ENCODE assay signal across 8 mouse cellular contexts in the genomic region with DNA sequence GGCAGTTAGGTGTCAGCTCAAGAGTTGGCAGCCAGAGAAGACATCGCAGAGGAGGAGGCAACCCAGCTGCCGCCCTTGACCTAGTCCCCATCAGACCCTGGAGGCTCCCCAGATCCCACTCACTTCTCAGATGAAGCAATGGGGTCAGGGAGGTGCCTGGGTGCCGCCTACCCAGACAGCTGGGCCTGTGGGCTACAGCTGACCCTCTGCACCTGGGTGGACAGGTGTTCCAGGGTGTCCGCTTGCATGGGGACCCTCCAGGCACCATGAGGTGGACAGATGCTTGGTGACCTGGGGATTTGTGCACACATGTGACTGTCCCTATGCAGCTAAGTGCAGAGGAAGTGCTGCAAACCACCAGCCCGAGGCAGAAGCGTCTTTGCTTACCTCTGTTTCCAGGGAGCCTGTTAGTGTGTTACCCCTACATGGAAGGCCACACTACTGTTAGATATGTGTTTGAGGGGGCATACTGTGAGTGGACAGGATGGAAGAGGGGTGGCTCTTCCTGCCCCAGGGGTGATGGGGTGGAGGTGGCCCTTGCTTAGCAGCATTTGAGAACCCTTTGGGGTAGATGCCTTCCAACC. TPM values are rescaled to one million over a fixed set of nuclear protein-coding genes. Genes with fewer than 3 reads are reported as not detected.
DNase-seq lines count a peak whose midpoint lies in the region; ATAC-seq and TF ChIP-seq lines count a peak whose summit lies in the region.
"Had no signal": no experiment of that assay in that cellular context is flagged by ENCODE, and none has a peak within 500 bp of the region (broad histone marks: within the 10 kb centered on the region; RNA-seq: fewer than 3 reads in every experiment).

No protein-coding gene starts in this region.

- H3K36me3 ChIP-seq in kidney, embryonic 14.5 days (ENCODE audit: control insufficient read depth, insufficient read depth, low read length) = no peaks in the 10 kb centered on the region; the same call in 1 of the 2 replicates
- peaks cover 8% of the 10 kb centered on the region for H3K36me3 ChIP-seq in C2C12 (ENCODE audit: control insufficient read depth, insufficient read depth)
- peaks cover 0 to 13% of the 10 kb centered on the region in 2 experiments; a peak in 2 of 4 replicates for H3K36me3 ChIP-seq in MEL (ENCODE audit: control insufficient read depth in 1 of 2, insufficient read depth in 2 of 2, low read length in 2 of 2)
- H3K36me3 ChIP-seq in limb, embryonic 12.5 days = no peaks in the 10 kb centered on the region

- H3K79me2 ChIP-seq in C2C12 (ENCODE audit: control insufficient read depth, insufficient read depth) (no peaks in the 10 kb centered on the region), MEL (ENCODE audit: control insufficient read depth, insufficient read depth, low read length, poor library complexity) (peaks cover 2% of the 10 kb centered on the region; the same call in 1 of the 2 replicates)

- H3K79me3 ChIP-seq in C2C12 (ENCODE audit: low read depth) = no peaks in the 10 kb centered on the region

- no peak overlapping the region for H3K4me3 ChIP-seq in kidney, embryonic 14.5 days (ENCODE audit: low read length)
- H3K4me3 ChIP-seq in C2C12 (ENCODE audit: insufficient read depth, poor library complexity, severe bottlenecking) (no peak overlapping the region), MEL (ENCODE audit: control insufficient read depth in 1 of 2, insufficient read depth in 1 of 2, low read depth in 2 of 2, low read length in 2 of 2) (no peak overlapping the region)
- H3K4me3 ChIP-seq in limb, embryonic 12.5 days (replicated peaks) = no peak overlapping the region

- peak overlapping the region; percentile 18 for H3ac ChIP-seq in C2C12 (ENCODE audit: control insufficient read depth, insufficient read length, low read depth)

- no peak for TF ChIP-seq RAD21 in MEL (IDR thresholded peaks at IDR 0.05; ENCODE audit: low read depth, low read length)

- peak overlapping the region; percentile 99; the same call in 1 of the 2 replicates for H3K27ac ChIP-seq in kidney, embryonic 14.5 days (ENCODE audit: low read depth, low read length)
- no peak overlapping the region for H3K27ac ChIP-seq in MEL (ENCODE audit: control insufficient read depth, low read depth, low read length)
- peak overlapping the region; percentile 95 for H3K27ac ChIP-seq in limb, embryonic 12.5 days

- H3K27me3 ChIP-seq in kidney, embryonic 14.5 days (ENCODE audit: control insufficient read depth, insufficient read depth, low read length) = no peaks in the 10 kb centered on the region
- H3K27me3 ChIP-seq in C2C12 (ENCODE audit: control insufficient read depth, insufficient read depth, insufficient read length) = no peaks in the 10 kb centered on the region
- H3K27me3 ChIP-seq in MEL (ENCODE audit: control insufficient read depth in 1 of 2, insufficient read depth in 2 of 2, low read length in 2 of 2) = no peaks in the 10 kb centered on the region
- H3K27me3 ChIP-seq in limb, embryonic 12.5 days = no peaks in the 10 kb centered on the region; the same call in 1 of the 2 replicates

- H3K4me1 ChIP-seq in kidney, embryonic 14.5 days (ENCODE audit: control insufficient read depth, insufficient read depth, low read length) = peaks cover 76% of the 10 kb centered on the region
- H3K4me1 ChIP-seq in MEL (ENCODE audit: control insufficient read depth in 1 of 2, insufficient read depth in 2 of 2, low read length in 2 of 2) = peaks cover 9 to 30% of the 10 kb centered on the region in 2 experiments
- H3K4me1 ChIP-seq in limb, embryonic 12.5 days (replicated peaks) = peaks cover 76% of the 10 kb centered on the region

- no peak overlapping the region for H3K4me2 ChIP-seq in kidney, embryonic 14.5 days (replicated peaks; ENCODE audit: low read depth, low read length)
- H3K4me2 ChIP-seq in limb, embryonic 12.5 days = 0 out of 2 replicates have a peak overlapping the region, but pooled peaks have one; percentile 10

- TF ChIP-seq CTCF in C2C12 (IDR thresholded peaks at IDR 0.05; ENCODE audit: control insufficient read depth, insufficient read depth, insufficient read length) (no peak), MEL (IDR thresholded peaks at IDR 0.05 in 2 of 3, conservative IDR thresholded peaks at IDR 0.05 in 1 of 3; ENCODE audit: control insufficient read depth in 1 of 3, insufficient read depth in 1 of 3, low read depth in 2 of 3, low read length in 3 of 3, poor library complexity in 1 of 3, severe bottlenecking in 1 of 3) (no peak)

- DNase-seq in kidney, postnatal 36 days = no peak
- DNase-seq in MEL (ENCODE audit: low read depth, low spot score) = peak; percentile 35
- no peak for DNase-seq in embryo, embryonic 10 days (ENCODE audit: low spot score)
- DNase-seq in urinary bladder, postnatal 10 days (ENCODE audit: low spot score) = no peak

- TF ChIP-seq POLR2A in MEL (IDR thresholded peaks at IDR 0.05; ENCODE audit: control insufficient read depth in 1 of 2, insufficient read depth in 1 of 2, low read depth in 1 of 2, low read length in 2 of 2, poor library complexity in 1 of 2) = no peak

- no peak overlapping the region for H3K9ac ChIP-seq in kidney, embryonic 14.5 days (ENCODE audit: low read depth, low read length)
- no peak overlapping the region for H3K9ac ChIP-seq in MEL (ENCODE audit: control insufficient read depth, low read depth, low read length, poor library complexity, severe bottlenecking)
- H3K9ac ChIP-seq in limb, embryonic 12.5 days (replicated peaks) = no peak overlapping the region

- no peak for ATAC-seq in kidney, embryonic 14.5 days (ENCODE audit: low FRiP score, low TSS enrichment)
- no peak for ATAC-seq in limb, embryonic 12.5 days (ENCODE audit: insufficient number of reproducible peaks, insufficient read depth, low FRiP score, low TSS enrichment, low read depth)

- TF ChIP-seq EP300 in MEL (IDR thresholded peaks at IDR 0.05; ENCODE audit: low read depth in 1 of 2, low read length in 2 of 2) = no peak

- WGBS in kidney, embryonic 14.5 days = 45% methylated on average over 6 of the region's 6 CpGs
- WGBS in limb, embryonic 12.5 days = 58% methylated on average over 6 of the region's 6 CpGs

- H3K9me3 ChIP-seq in kidney, embryonic 14.5 days (ENCODE audit: control insufficient read depth, low read length) = no peaks in the 10 kb centered on the region
- H3K9me3 ChIP-seq in MEL (replicated peaks; ENCODE audit: insufficient read depth, low read length) = no peaks in the 10 kb centered on the region
- H3K9me3 ChIP-seq in limb, embryonic 12.5 days = no peaks in the 10 kb centered on the region

TF ChIP-seq in C2C12, 6 proteins besides CTCF, POLR2A, EP300 and RAD21 (continues in another document):
- no peak for TF ChIP-seq USF1 (IDR thresholded peaks at IDR 0.05; ENCODE audit: low read depth)
- peak; percentile 30 for TF ChIP-seq MAX (IDR thresholded peaks at IDR 0.05)
- TF ChIP-seq MYOD1 (IDR thresholded peaks at IDR 0.05; ENCODE audit: control insufficient read depth, insufficient read length, low read depth) = peak; percentile 64
- TF ChIP-seq MYOG (IDR thresholded peaks at IDR 0.05; ENCODE audit: control insufficient read depth, extremely low read depth, insufficient read length) = no peak
- TF ChIP-seq CEBPB (IDR thresholded peaks at IDR 0.05; ENCODE audit: low read depth) = no peak

TF ChIP-seq in MEL, 35 proteins besides CTCF, POLR2A, EP300 and RAD21:
- TF ChIP-seq ZMIZ1 (IDR thresholded peaks at IDR 0.05; ENCODE audit: low read depth, low read length) (no peak), TBP (IDR thresholded peaks at IDR 0.05; ENCODE audit: low read depth, low read length) (no peak), ZC3H11A (IDR thresholded peaks at IDR 0.05; ENCODE audit: low read depth, low read length) (no peak), MAFK (IDR thresholded peaks at IDR 0.05; ENCODE audit: borderline replicate concordance, low read depth, low read length) (no peak), ELF1 (IDR thresholded peaks at IDR 0.05; ENCODE audit: low read depth, low read length) (no peak), HCFC1 (IDR thresholded peaks at IDR 0.05; ENCODE audit: low read depth, low read length) (0 out of 2 replicates have a peak, but pooled peaks have one; percentile 16)

RNA-seq across cellular contexts. Expression of a gene that starts 3.0 kb away (rescaled TPM):
- polyA plus RNA-seq in kidney, embryonic 14.5 days (2014; fragmentation: Nextera tagmentation; extraction: Ambion mirVana) = 80.0 and 104 TPM in 2 replicates
- polyA plus RNA-seq in C2C12 (2012; fragmentation: generic; extraction: Trizol) (30.9 TPM), MEL (2012; ENCODE audit: insufficient read depth in 1 of 2, insufficient read length in 2 of 2, low read depth in 1 of 2, low replicate concordance in 2 of 2, missing spikeins in 1 of 2) (10 to 100 TPM in 1 of 2 experiments, not detected in 1; 56.6 TPM)
- 21.2 and 27.2 TPM in 2 replicates for total RNA-seq in MEL (2012; rRNA removed)
- polyA plus RNA-seq in limb, embryonic 12.5 days (2016; fragmentation: Nextera tagmentation; extraction: Ambion mirVana) = 166 and 175 TPM in 2 replicates

RNA-seq across cellular contexts. Expression of a gene that starts 9.9 kb away (rescaled TPM):
- 10.3 and 12.1 TPM in 2 replicates for polyA plus RNA-seq in kidney, embryonic 14.5 days (2014; fragmentation: Nextera tagmentation; extraction: Ambion mirVana)
- polyA plus RNA-seq in C2C12 (2012; fragmentation: generic; extraction: Trizol) (33.4 TPM), MEL (2012; ENCODE audit: insufficient read depth in 1 of 2, insufficient read length in 2 of 2, low read depth in 1 of 2, low replicate concordance in 2 of 2, missing spikeins in 1 of 2) (10 to 100 TPM in 1 of 2 experiments, not detected in 1; 11.4 TPM)
- total RNA-seq in MEL (2012; rRNA removed) = 16.9 and 17.7 TPM in 2 replicates
- polyA plus RNA-seq in limb, embryonic 12.5 days (2016; fragmentation: Nextera tagmentation; extraction: Ambion mirVana) = 9.1 and 9.5 TPM in 2 replicates

RNA-seq across cellular contexts. Expression of a gene that starts 14.7 kb away (rescaled TPM):
- polyA plus RNA-seq in kidney, embryonic 14.5 days (2014; fragmentation: Nextera tagmentation; extraction: Ambion mirVana) = 42.3 and 46.2 TPM in 2 replicates
- polyA plus RNA-seq in C2C12 (2012; fragmentation: generic; extraction: Trizol) (77.5 TPM), MEL (2012; ENCODE audit: insufficient read depth in 1 of 2, insufficient read length in 2 of 2, low read depth in 1 of 2, low replicate concordance in 2 of 2, missing spikeins in 1 of 2) (10 to 100 TPM in 1 of 2 experiments, not detected in 1; 26.7 TPM)
- 8.1 and 8.3 TPM in 2 replicates for total RNA-seq in MEL (2012; rRNA removed)
- 30.6 and 38.0 TPM in 2 replicates for polyA plus RNA-seq in limb, embryonic 12.5 days (2016; fragmentation: Nextera tagmentation; extraction: Ambion mirVana)

RNA-seq across cellular contexts. Expression of a gene that starts 16.5 kb away (rescaled TPM):
- polyA plus RNA-seq in kidney, embryonic 14.5 days (2014; fragmentation: Nextera tagmentation; extraction: Ambion mirVana) = 15.4 and 17.3 TPM in 2 replicates
- polyA plus RNA-seq in C2C12 (2012; fragmentation: generic; extraction: Trizol) = 3.2 TPM
- 0.12 TPM in 1 of 2 replicates, not detected in the other for total RNA-seq in MEL (2012; rRNA removed)
- polyA plus RNA-seq in MEL (2012; ENCODE audit: insufficient read depth in 1 of 2, insufficient read length in 2 of 2, low read depth in 1 of 2, low replicate concordance in 2 of 2, missing spikeins in 1 of 2) = 1 to 10 TPM in 1 of 2 experiments, not detected in 1; 2.8 TPM
- polyA plus RNA-seq in limb, embryonic 12.5 days (2016; fragmentation: Nextera tagmentation; extraction: Ambion mirVana) = 60.3 and 62.2 TPM in 2 replicates
- total RNA-seq: hematopoietic stem cell, adult 5-6 weeks had no signal

RNA-seq across cellular contexts. Expression of a gene that starts 22.2 kb away (rescaled TPM):
- 8.1 and 8.4 TPM in 2 replicates for polyA plus RNA-seq in kidney, embryonic 14.5 days (2014; fragmentation: Nextera tagmentation; extraction: Ambion mirVana)
- polyA plus RNA-seq in C2C12 (2012; fragmentation: generic; extraction: Trizol) = 12.1 TPM
- total RNA-seq in MEL (2012; rRNA removed) = 4.8 and 6.8 TPM in 2 replicates
- 10 to 100 TPM in 1 of 2 experiments, not detected in 1; 19.3 TPM for polyA plus RNA-seq in MEL (2012; ENCODE audit: insufficient read depth in 1 of 2, insufficient read length in 2 of 2, low read depth in 1 of 2, low replicate concordance in 2 of 2, missing spikeins in 1 of 2)
- 4.9 and 5.6 TPM in 2 replicates for polyA plus RNA-seq in limb, embryonic 12.5 days (2016; fragmentation: Nextera tagmentation; extraction: Ambion mirVana)
